Mouse (Mus musculus) heart, adult 2 months (tissue): ENCODE data around the gene Grik5. TPM values are rescaled to one million over a fixed set of nuclear protein-coding genes. Genes with fewer than 3 reads are reported as not detected.

Experiments
- DNase-seq, 2 experiments: peaks; one replicate each; pipeline ENCODE4 v3.0.0; 2021
- H3K27ac ChIP-seq: fragments of 200-600 bp; 2 replicates; pipeline ENCODE4 v1.8.1; 2022
- H3K27me3 ChIP-seq: fragments of 200-500 bp; 2 replicates; pipeline ENCODE4 v1.6.1; 2012; ENCODE audit warnings: mild to moderate bottlenecking, low read length, inconsistent platforms, mixed read lengths; ENCODE audit not compliant: control insufficient read depth, insufficient read depth
- H3K36me3 ChIP-seq: fragments of 200-500 bp; 2 replicates; pipeline ENCODE4 v1.6.1; 2012; ENCODE audit warnings: low read length, inconsistent platforms; ENCODE audit not compliant: control insufficient read depth, insufficient read depth
- H3K4me1 ChIP-seq: fragments of 200-500 bp; 2 replicates; pipeline ENCODE4 v1.6.1; 2011; ENCODE audit warnings: low read length; ENCODE audit not compliant: control insufficient read depth, insufficient read depth
- H3K4me3 ChIP-seq: fragments of 200-600 bp; 2 replicates; pipeline ENCODE4 v1.8.1; 2022
- H3K79me2 ChIP-seq: fragments of 200-500 bp; replicated peaks from 2 replicates; pipeline ENCODE4 v1.6.1; 2012; ENCODE audit warnings: mild to moderate bottlenecking, inconsistent platforms, low read length, moderate library complexity, mixed read lengths; ENCODE audit not compliant: control insufficient read depth, insufficient read depth
- H3K9ac ChIP-seq: fragments of 200-500 bp; 2 replicates; pipeline ENCODE4 v1.6.1; 2012; ENCODE audit warnings: low read depth, mild to moderate bottlenecking, control low read depth, inconsistent platforms, low read length, mixed read lengths
- CTCF ChIP-seq: fragments of 200-600 bp; IDR thresholded peaks from 2 replicates; pipeline ENCODE4 v1.8.1; 2022; ENCODE audit warnings: antibody characterized with exemption, mild to moderate bottlenecking, moderate library complexity
- EP300 ChIP-seq: fragments of 200-500 bp; IDR thresholded peaks from 2 replicates; pipeline ENCODE4 v1.6.1; 2011; ENCODE audit warnings: low read depth, low read length, control low read depth; ENCODE audit not compliant: insufficient read depth
- POLR2A ChIP-seq: fragments of 200-500 bp; IDR thresholded peaks from 2 replicates; pipeline ENCODE4 v1.6.1; 2011; ENCODE audit warnings: mild to moderate bottlenecking, low read depth, low read length, control low read depth; ENCODE audit not compliant: insufficient read depth
- WGBS: fragments of 180-500 bp; shearing (Covaris S2); methylation state at CpG from one replicate; pipeline ENCODE4 v1.1.7; 2018; 5-methylcytosine and 5-hydroxymethylcytosine counted together
- intact Hi-C: fragments of 180-260 bp; cut with DNase I; formaldehyde crosslinking; loops from one replicate; pipeline ENCODE4 v1.15.1; 2025
- polyA plus RNA-seq: library from polyadenylated mRNA; depleted of rRNA; stranded (reverse); fragments of >200 nt; gene quantifications from 2 replicates; pipeline ENCODE4 v1.2.3, GENCODE M21; 2012
- total RNA-seq, 2 experiments: library from RNA; stranded (reverse); gene quantifications; 2 replicates each; pipeline ENCODE4 v1.2.3; 2021

Gene Grik5
- total and polyA plus RNA-seq, 3 experiments, result 4.5 to 12.1 (median 4.6) TPM

DNA sequence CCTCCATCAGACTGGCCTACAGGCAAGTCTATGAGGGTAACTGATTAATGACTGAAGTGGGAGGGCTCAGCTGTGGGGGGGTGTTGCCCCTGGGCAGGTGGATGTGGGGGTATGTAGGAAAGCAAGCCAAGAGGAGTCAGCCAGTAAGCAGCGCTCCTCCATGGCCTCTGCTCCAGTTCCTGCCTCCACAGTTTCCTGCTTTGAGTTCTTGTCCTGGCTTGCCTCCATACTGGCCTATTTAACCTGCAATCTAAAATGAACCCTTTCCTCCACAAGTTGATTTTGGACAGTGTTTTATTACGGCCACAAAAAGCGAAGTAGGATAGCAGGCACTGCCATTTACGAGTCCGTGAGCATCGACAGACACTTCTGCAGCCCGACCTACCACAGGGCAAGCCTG, 4.8 kb downstream of the Grik5 start:
- H3K36me3 ChIP-seq, result no peaks in the 10 kb centered on the region

DNA sequence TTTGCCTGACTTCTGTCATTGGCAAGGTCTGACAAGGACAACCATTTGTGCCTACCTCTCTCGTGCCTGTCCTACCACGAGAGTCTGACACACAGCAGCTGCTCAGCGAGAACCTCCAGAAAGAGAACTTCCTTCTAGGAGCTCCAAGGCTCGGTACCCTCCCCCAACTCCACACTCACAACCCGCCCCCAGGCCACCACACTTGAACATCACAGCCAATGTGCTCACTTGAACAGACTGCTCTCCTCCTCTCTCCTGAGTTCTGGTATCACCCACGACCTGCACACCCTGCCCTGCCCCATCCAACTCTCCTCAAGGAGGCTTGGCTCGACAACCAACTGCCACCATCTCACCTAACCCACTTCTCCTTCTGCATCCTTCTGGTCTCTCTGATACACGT, 8.2 kb downstream of the Grik5 start:
- no peaks in the 10 kb centered on the region for H3K27me3 ChIP-seq
- no peaks in the 10 kb centered on the region for H3K36me3 ChIP-seq
- 78% methylated on average over 8 of the region's 8 CpGs for WGBS
- H3K9ac ChIP-seq, result no peak overlapping the region
- intact Hi-C loops, result no loop called here
- no peak for DNase-seq
- no peaks in the 10 kb centered on the region for H3K4me1 ChIP-seq
- TF ChIP-seq EP300 (no peak), CTCF (no peak), POLR2A (no peak)
- H3K4me3 ChIP-seq, result no peak overlapping the region
- H3K79me2 ChIP-seq, result no peaks in the 10 kb centered on the region
- no peak overlapping the region for H3K27ac ChIP-seq

More for the DNA sequence above, 4.8 kb downstream of the Grik5 start:
- no peak for DNase-seq
- TF ChIP-seq POLR2A, result no peak
- no peak for TF ChIP-seq CTCF
- TF ChIP-seq EP300, result no peak
- Histone ChIP-seq H3K4me1 (no peaks in the 10 kb centered on the region), H3K27ac (no peak overlapping the region), H3K27me3 (no peaks in the 10 kb centered on the region), H3K4me3 (no peak overlapping the region), H3K9ac (no peak overlapping the region), H3K79me2 (no peaks in the 10 kb centered on the region)
- WGBS, result 83% methylated on average over 7 of the region's 7 CpGs
- intact Hi-C loops, result no loop called here

DNA sequence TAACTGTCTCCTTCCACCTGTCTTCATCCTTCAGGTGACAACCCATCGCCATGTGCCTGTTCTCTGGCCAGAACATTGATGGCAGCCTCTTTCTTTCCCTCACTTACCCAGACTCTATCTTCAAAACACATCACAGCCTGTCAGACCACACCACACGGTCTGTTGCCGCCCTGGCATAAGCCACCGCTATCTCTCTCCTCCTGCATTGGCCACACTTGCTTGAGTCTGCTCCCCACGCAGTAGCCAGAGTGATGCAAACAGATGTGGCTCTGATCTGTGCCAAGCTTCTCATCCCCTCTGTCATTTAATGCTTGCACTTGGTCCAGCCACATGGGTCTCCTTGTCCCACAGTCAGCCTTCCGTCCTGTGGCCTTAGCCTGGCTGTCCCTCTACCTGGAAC, 8.8 kb downstream of the Grik5 start:
- H3K4me1 ChIP-seq, result no peaks in the 10 kb centered on the region
- intact Hi-C loops, result no loop called here
- H3K36me3 ChIP-seq, result no peaks in the 10 kb centered on the region
- no peaks in the 10 kb centered on the region for H3K27me3 ChIP-seq
- H3K9ac ChIP-seq, result no peak overlapping the region
- no peak overlapping the region for H3K4me3 ChIP-seq
- H3K27ac ChIP-seq, result no peak overlapping the region
- TF ChIP-seq EP300, result no peak
- TF ChIP-seq POLR2A, result no peak
- no peak for TF ChIP-seq CTCF
- DNase-seq, result no peak
- 94% methylated on average over 6 of the region's 6 CpGs for WGBS
- H3K79me2 ChIP-seq, result no peaks in the 10 kb centered on the region

- Histone ChIP-seq H3K4me1 (no peaks in the 10 kb centered on the region), H3K79me2 (no peaks in the 10 kb centered on the region), H3K27me3 (no peaks in the 10 kb centered on the region), H3K36me3 (no peaks in the 10 kb centered on the region), H3K9ac (no peak overlapping the region), H3K27ac (no peak overlapping the region), H3K4me3 (no peak overlapping the region)
- TF ChIP-seq POLR2A (no peak), EP300 (no peak), CTCF (no peak)
- intact Hi-C loops, result no loop called here
- WGBS, result 50% methylated on average over 14 of the region's 14 CpGs
- peak; percentile 19 to 37 for DNase-seq
These were observed 13.3 kb downstream of the Grik5 start for GRCm38 (mm10) chr7:25058836-25059235.

DNA sequence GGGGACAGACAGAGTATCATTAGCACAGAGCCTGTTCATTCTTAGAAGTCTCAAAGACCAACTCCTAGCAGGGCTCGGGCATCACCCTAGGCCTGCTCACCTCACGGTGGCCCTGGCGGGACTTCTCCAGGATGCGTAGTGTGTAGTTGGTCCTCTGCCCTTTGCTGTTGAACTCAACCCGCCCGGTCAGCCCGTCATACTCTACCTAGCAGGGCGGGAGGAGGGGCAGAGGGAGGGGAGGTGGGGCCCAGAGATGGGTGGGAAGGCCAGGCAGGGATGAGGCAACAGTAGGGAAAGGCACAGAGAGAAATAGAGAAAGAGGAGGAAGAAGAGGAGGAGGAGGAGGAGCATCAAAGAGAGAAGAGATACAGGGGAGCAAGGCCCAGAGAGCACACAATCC, 13.8 kb downstream of the Grik5 start:
- WGBS, result 91% methylated on average over 8 of the region's 8 CpGs
- no peaks in the 10 kb centered on the region for H3K4me1 ChIP-seq
- no peak for DNase-seq
- no peaks in the 10 kb centered on the region for H3K79me2 ChIP-seq
- no peak overlapping the region for H3K9ac ChIP-seq
- intact Hi-C loops, result no loop called here
- no peaks in the 10 kb centered on the region for H3K36me3 ChIP-seq
- H3K27ac ChIP-seq, result no peak overlapping the region
- H3K27me3 ChIP-seq, result no peaks in the 10 kb centered on the region
- no peak for TF ChIP-seq CTCF
- TF ChIP-seq EP300, result no peak
- TF ChIP-seq POLR2A, result no peak
- H3K4me3 ChIP-seq, result no peak overlapping the region

- intact Hi-C loops, result no loop called here
- TF ChIP-seq EP300, result no peak
- no peak for TF ChIP-seq POLR2A
- no peak for TF ChIP-seq CTCF
- Histone ChIP-seq H3K27ac (no peak overlapping the region), H3K9ac (no peak overlapping the region), H3K4me3 (no peak overlapping the region), H3K27me3 (no peaks in the 10 kb centered on the region), H3K4me1 (no peaks in the 10 kb centered on the region), H3K79me2 (no peaks in the 10 kb centered on the region), H3K36me3 (no peaks in the 10 kb centered on the region)
- 92% methylated on average over 5 of the region's 5 CpGs for WGBS
- DNase-seq, result no peak
These were observed 14.3 kb downstream of the Grik5 start for GRCm38 (mm10) chr7:25057888-25058287.

DNA sequence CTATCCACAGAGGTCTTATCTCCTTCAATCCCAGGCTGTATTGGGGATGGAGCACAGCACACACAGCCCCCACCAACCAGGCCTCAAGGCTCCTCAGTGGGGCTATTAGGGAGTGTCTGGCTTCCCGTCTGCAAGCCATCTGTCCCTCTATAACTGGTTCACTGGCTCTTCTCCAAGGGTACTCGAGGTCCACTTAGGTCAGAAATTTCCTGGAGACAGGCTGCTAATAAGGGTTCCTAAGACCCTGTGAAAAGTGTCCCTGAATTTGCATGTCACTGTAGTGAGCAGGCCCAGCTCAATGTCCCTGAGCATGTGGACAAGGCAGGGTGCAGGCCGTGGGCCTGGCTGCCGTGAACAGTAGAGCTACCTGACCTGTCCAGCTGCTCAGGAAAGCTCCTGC, 15.2 kb downstream of the Grik5 start:
- Histone ChIP-seq H3K36me3 (no peaks in the 10 kb centered on the region), H3K27me3 (no peaks in the 10 kb centered on the region), H3K9ac (no peak overlapping the region), H3K4me1 (no peaks in the 10 kb centered on the region), H3K79me2 (no peaks in the 10 kb centered on the region), H3K4me3 (no peak overlapping the region), H3K27ac (no peak overlapping the region)
- no peak for DNase-seq
- no peak for TF ChIP-seq CTCF
- TF ChIP-seq EP300, result no peak
- TF ChIP-seq POLR2A, result no peak
- 44% methylated on average over 4 of the region's 4 CpGs for WGBS
- intact Hi-C loops, result no loop called here
